Mouse (Mus musculus) heart, postnatal 10 days (tissue): Measurements from ENCODE around the gene Hgd. TPM values are rescaled to one million over a fixed set of nuclear protein-coding genes. Genes with fewer than 3 reads are reported as not detected.

Experiments used
- DNase-seq, 2 experiments: peaks; one replicate each; pipeline ENCODE4 v3.0.0; 2021
- intact Hi-C: fragments of 180-260 bp; cut with DNase I; formaldehyde crosslinking; loops from one replicate; pipeline ENCODE4 v1.15.1; 2025
- total RNA-seq, 2 experiments: library from RNA; stranded (reverse); gene quantifications; 2 replicates each; pipeline ENCODE4 v1.2.3; 2021

The Hgd gene
- under 1 TPM in 1 of 2 experiments, not detected in 1; 0.29 TPM for total RNA-seq

DNA sequence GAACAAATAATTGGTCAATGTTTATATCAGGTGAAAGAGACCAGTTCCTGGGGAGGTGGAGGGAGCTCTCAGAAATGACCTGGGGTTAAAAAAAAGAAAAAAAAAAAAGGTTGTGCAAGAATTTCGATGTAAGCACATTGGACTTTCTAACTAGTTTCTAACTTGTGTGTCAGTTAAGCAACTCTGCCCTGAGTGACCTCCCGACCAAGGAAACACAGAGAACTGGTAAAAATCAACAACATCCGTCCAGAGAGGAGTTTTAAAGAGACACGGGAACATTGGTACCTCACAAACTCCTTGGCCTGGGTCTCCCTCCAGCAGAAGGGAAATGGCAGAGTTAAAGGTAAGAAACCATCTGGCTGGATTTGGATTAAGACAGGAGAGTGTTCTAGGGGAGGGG, at the start of gene Hgd:
TSS of gene Hgd (plus strand) at position 160 of the 400 bp plus-strand sequence.
- DNase-seq: no peak
- intact Hi-C loops: no loop called here

DNA sequence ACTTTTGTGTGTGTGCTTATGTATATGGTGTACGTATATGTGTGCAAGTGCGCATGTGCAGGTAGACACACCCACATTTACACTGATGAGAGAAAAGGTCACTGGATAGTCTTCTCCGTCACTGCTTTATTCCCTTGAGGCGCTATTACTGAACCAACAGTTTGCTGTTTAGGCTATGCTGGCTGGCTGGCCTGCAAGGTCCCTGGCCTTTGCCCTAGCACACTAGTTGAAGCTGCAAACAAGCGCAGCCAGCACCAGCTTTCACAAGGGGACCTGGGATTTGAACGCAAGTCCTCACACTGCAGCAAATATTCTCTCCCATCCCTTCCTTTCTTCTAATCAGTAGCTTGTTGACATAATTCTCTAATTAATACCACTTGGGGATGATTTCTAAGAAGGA, 49.8 kb upstream of the Hgd start:
- no peak for DNase-seq
- intact Hi-C loops: no loop called here

DNA sequence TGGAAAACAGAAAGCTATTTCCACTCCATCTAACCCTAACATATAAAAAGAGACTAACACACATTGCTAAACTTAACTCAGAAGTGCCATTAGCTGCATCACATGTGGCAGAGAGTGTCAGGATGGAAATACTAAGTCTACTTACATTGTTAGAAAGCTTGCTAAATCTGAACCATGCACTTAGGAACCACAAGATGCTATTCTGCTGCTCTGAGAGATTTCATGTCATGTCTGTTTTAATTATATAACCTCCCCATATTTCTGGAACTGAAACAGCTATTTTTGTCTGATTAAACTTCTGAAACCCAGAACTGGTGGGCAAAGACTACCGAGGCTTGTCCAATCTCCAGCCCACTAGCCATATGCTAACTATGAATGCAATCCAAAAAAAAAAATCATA, 47.9 kb upstream of the Hgd start:
- intact Hi-C loops: no loop called here
- no peak for DNase-seq

DNA sequence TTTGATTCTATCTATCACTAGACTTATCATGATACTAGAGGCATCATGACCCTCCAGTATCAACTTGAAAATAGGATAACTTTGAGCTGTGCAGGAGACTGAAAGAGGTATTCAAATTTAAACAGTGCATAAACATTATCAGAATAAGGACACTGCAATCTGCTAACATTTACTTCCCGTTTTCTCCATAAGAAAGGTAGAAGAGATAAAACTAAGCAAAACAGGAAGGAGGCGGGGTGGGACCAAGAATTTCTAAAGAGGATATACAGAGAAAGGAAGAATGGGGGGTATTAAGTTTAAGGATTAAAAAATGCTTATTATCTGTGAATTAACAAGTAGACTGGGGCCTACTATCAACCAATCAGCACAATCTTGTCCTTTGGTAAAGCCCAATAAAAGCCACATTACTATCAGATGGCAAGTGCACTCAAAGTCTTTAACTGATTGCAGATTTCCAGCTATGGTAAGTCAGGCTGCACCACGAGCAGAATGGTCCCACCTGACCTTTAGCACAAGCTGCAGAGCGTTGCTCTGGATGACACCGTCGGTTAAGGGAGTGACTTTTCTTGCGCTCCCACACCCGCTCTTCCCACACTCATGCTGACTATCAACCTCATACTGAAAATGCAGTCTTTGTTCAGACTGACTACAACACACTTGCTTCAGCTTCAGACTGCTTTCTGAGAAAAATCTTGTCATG, 46.4 kb upstream of the Hgd start:
- intact Hi-C loops: no loop called here
- no peak for DNase-seq

DNA sequence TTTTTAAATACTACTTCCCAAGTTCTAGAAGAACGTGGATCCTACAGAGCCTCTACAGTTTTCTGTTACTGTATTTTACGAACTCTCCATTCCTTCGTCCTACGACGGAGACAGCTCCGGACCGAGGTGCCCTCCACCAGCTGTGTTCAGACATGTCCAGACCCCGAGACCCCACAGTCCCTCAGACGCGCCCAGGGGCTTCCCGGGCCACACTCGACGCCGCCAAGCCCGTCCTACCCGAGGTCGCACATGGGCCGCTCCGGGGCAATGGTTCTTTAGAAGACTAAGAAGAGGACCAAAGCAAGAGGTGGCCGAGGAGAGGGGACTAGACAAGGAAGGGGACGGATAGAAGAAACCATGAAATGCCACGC, 40.7 kb upstream of the Hgd start:
- DNase-seq: no peak
- intact Hi-C loops: loop anchor here (5.0 kb wide), 1 partner anchor 113 kb away; the partner anchor contains the start of gene Ndufb4

DNA sequence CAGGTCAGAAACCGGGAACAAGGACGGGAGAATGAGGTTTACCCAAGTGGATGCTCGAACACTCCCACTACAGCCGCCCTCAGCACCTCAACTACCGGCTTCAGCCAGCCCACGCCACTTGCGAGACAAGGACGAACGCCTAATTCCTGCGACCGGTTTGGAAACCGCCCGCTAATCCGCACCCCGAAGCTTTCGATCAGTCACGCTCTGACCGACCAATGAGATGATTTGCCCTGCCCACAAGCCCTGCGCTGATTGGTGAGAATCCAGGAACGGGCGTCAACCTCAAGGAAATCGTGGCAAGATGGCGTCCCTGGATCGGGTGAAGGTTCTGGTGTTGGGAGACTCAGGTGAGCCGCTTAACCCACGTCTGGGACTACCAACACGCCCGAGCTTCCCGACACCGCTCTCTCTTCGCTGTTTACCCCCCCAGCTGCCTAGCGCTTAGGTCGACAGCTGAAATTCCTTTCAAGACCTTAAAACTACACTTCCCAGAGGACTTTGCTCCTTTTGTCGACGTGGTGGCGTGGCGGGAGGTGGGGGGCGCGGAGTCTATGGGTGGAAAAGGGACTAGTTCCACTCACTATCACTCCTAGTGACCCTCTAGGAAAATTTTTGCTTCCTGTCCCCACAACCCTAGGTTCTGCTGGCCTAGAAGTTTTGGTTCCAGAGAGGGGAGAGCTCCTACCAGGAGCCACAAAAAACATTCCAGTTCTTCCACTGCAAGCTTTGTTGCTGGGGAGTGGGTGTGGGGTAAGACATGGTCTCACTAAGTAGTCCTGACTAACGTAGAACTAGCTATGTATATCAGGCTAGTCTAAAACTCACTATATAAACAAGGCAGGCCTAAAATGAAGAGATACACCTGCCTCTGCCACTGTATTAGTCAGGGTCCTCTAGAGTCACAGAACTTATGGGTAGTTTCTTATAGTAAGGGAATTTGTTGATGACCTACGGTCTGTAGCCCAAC, 40.1 kb upstream of the Hgd start, which contains the start of the genes Gtf2e1 and Rabl3:
TSS of gene Gtf2e1 (minus strand) at position 179 of the 970 bp plus-strand sequence.
TSS of gene Rabl3 (plus strand) at position 275 of the 970 bp plus-strand sequence.
- intact Hi-C loops: loop anchor here (5.0 kb wide), 2 partner anchors 97 to 112 kb away; partner anchors contain the start of gene Ndufb4
- DNase-seq: peak; percentile 99

DNA sequence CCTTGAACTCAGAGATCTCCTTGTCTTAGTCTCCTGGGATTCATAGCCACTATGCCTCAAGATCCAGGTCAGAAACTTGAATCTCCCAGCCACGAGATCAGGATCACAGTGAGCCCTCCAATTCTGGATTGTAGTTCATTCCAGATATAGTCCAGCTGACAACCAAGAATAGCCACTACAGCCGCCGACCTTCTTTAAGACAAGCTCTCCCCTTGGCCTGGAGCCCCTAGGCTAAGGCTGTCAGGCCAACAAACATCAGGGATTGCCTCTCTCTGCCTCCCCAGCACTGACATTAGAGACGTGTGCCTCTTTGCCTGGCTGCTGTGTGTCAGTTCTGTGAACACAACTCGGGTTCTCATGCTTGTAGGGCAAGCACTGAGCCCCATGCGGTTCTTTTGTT, 39.2 kb upstream of the Hgd start:
- DNase-seq: peak; percentile 6 to 14
- intact Hi-C loops: loop anchor here (5.0 kb wide), 1 partner anchor 97 kb away; no protein-coding TSS in a partner anchor

DNA sequence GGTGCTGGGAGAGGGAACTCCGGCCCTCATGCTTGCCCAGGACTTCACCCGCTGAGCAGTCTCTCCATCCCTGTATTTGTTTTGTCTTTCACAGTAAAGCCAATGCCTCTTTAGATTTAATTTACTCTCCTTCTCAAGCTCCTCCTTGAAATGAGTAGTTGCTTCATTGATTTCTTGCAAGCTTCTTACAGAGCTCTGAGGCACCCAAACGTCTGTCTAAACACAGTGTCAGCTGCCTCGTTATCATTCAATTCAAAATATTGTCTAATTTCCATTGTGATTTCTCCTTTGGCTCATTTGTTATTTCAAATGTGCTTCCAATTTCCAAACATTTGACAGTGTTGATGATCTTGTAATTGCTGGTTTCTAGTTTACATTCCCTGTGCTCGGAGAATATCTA, 33.6 kb upstream of the Hgd start:
- intact Hi-C loops: no loop called here
- DNase-seq: no peak

DNA sequence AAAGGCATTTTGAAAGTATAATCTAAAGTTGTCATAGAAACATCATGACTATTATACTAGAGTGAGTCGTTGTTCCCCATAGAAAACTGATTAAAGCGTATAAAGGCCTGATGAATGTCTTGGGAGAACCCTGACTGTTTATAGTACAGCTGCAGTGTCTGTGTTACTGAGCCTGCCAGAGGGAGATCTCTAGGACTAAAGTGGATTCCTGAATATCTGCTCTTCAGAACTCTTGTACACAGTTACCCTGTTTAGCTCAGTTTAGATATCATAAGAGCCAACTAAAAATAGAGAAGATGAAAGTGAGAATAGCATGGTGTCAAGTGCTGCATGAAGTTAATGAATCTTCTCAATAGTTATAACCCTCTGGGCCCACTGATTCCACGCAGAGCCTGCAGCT, 29.7 kb upstream of the Hgd start:
- intact Hi-C loops: no loop called here
- peak; percentile 7 to 13 for DNase-seq

DNA sequence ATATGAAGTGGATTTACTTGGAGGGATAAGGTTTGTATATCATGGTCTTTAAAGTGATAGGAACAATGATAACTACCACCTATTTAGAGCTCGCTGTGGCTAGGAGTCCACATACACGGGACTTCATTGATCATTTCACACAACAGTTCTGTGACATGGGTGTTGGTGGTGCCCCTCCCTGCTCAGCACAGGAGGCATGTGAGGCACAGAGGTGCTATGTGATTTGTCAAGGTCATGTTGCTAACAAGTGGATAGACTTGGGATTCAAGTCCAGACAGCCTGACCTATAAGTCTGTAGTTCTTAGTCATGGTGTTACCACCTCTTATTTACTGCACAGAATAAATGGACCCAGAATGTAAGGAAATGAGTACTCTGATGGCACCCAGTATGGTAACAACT, 29.0 kb upstream of the Hgd start:
- intact Hi-C loops: no loop called here
- no peak for DNase-seq

DNA sequence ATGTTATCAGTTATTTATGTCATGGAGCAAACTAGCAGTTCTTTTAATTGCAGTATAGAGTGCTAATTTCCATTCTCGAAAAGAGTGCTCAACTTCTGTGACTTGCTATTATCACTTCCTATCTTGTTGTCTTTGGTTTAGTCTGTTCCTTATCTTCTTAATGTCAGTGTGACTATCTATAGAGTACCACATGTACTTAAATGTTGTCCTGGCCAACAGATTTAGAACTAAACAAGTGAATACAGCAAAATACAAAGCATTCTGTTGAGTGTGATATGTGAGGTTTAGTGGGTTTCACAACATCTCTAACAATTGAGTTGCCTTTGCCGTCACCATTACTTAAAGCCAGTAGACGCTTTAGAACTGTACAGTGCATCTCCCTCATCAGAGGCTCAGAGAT, 27.1 kb upstream of the Hgd start:
- intact Hi-C loops: no loop called here
- DNase-seq: no peak

DNA sequence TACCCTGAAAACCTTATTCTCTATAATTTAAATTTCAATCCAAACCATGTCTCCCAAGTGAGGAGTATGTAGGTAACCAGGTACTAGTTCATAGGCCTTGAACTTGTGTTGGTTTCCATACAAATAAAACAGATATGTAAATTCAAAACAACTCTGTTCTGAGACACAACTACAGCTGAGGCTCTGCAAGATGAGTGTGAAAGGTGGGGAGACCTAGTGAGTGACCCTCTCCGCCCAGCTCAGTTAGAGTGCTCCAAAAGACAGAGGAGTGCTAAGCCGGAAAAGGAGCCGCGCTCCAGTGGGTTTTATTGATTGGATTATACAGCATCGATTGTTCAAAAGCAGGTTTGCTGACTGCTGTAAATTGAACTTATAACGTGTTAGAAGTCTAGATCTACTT, 17.5 kb upstream of the Hgd start:
- DNase-seq: no peak
- intact Hi-C loops: no loop called here

DNA sequence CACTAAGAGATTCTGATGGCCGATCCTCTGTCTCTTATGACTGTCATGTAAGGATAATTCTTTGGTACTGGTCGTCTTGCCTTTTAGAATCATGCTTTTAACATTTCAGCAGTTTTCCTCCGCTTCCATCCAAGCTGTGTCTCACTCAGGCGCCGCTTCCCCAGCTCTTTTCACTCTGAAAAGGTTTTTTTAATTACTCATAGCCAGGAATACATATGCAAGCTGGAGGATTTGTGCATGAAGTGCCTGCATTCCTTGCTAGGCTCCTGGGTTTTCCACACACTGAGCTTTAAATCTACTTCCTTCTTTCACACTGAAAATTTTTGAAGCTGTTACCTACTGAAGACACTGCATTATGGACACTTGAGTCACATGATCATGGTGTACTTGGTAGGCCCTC, 17.0 kb upstream of the Hgd start:
- DNase-seq: no peak
- intact Hi-C loops: no loop called here

DNA sequence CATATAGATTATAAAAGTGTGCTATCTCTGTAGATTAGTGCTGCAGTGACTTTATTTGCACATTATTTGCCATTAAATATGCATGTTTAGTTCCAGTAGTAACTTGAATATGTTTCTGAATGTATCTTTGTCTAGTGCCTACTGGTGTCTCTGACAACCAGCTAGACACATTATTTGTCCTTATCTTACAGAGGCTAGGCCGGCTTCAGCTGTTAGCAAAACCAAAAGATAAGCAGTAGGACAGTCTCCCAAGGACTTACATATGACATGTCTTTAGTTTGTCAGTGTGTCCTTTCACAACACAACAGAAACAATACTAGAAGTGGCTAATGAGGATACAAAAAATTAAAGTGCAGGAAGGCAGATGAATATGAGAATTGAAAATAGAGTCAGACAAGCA, 14.8 kb upstream of the Hgd start:
- no peak for DNase-seq
- intact Hi-C loops: no loop called here

DNA sequence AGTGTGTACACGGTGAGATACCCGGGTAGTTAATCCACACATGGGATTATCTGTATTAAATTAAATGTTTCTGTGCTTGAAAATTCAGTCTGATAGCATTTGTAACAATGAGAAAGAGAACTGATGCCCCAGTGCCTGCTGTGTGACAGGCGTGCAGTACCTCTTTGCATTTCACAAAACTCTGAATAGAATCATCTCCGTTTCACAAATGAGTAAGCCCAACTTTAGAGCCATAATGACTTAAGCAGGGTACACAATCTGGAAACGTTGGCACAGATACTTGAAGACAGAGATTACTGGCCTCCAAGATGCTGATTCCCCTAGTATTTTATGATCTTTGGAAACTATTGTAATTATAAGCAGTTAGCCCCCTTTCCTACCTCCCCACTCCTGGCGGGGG, 13.8 kb upstream of the Hgd start:
- DNase-seq: no peak
- intact Hi-C loops: no loop called here

DNA sequence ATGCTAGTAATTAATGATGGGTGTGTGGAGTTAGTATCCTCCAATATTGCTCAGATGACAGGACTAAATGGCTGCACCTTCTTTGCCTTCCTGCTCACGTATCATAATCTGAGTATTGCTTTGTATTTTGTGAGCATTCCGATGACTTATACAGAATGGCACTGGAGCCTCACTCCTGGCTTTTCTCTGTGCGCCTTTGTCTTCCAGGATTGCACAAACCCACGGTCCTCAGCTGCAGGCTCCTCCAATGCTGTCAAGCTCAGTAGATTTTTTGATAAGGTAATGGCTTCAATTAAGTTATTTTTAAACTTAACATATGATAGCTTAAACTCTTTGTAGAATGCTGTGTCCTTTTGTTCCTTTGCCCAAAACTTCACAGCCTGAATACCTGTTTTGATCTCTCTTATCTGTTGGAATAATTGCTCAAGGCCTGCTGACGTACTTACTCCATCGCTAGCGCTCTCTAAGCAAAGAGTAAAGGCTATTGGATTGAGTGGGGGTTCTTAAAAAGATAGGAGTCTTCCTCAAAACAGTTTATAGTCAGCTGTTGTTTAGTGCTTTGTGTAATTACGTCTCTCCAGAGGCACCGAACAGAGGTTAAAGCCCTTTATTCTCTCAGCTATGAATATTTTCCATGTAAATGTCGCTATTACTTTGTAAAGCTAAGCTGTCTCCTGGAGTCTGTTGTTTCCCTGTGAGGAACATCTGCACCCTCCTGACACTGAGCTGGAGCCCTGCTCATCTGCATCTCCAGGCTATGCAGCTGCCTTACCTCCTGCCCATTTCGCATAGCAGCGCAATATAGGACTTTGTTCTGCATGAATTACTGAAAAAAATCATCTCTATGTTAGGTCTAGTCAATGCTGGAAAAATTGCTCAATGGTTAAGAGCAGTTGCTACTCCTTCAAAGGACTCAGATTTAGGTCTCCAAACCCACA, 12.6 kb upstream of the Hgd start:
- no peak for DNase-seq
- intact Hi-C loops: no loop called here

DNA sequence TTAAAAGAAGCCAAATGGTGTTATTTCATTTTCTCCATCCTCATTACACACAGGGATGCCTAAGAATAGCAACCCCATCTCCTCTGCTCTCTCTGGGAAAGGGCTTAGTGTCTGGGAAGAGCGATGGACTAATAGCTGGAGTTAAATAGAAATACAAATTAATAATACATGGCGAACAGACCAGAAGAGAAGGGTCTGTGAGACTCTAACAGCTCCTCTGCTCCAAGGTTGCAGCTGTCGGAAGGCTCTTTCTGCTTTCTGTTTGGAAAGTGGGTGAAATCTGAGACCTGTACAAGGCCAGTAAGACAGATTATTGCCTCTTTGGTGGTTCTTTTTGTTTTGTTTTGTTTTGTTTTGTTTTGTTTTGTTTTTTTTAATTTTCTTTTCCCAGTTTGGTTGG, 8.4 kb upstream of the Hgd start:
- no peak for DNase-seq
- intact Hi-C loops: no loop called here

DNA sequence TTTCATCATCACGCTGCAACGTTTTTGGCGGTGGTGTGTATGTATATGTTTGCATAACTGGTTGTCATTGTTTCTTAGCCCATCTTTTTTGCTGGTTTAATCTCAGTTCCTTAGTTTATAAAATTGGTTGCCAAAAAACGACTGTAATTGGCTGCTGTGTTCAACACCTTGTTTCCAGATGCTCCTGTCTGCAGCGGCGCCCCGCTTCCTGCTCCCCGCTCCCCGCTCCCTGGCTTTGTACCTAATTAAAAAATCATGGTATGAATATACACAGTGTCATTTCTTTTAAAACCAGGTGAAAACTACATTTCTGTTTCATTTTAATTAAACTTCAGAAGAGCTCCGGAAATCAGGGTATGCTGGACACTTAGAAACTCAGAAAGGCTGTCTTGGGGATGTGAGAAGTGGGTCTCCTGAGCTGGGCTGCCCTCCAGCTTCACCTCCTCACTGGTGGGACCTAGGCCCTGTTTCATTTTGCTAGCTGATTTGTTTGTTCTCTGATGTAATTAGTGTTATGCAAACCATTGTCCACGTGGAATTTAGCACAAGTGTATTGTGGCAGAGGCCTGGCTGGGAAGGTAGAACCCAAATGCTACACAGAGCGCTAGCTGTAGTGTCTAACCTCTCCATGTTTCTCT, 7.7 kb upstream of the Hgd start:
- intact Hi-C loops: no loop called here
- no peak for DNase-seq

DNA sequence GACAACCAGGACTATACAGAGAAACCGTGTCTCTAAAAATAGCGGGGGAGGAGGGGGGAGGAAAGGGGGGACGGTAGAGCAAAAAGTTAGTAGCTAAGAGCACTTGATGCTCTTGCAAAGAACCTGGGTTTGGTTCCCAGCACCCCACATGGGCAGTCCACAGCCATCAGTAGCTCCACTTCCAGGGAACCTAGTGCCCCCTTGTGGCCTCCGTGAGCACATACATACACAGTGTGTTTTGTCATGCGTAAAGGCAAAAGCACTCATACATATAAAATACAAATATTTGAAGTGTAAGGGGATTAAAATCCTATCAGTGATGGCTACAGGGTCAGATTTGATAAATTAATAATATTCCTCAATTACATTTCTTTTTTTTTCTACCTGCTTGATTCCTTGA, 6.9 kb upstream of the Hgd start:
- no peak for DNase-seq
- intact Hi-C loops: no loop called here

DNA sequence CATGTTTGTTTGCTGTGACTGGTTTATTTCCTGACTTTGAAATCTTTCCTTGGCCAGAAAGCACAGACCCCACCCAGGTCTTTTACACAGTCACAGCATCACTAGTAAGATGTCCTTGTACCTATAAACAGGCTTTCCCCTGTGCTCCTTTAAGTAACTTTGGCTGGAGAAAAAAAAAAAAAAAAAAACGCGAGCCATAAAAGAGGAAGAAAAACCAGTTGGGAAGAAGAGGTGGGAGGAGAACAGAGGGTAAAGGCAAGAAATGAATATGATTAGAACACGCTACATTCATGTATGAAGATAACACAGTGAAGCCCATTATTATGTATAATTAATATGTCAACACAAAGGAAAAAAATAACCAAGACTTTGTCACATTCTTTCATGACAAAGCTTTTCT, 4.6 kb upstream of the Hgd start:
- no peak for DNase-seq
- intact Hi-C loops: no loop called here
